Mouse (Mus musculus): ENCODE data around the gene Dnajc4.
A peak's percentile ranks its signal among the peaks of the same experiment; 100 is the strongest.

Gene Dnajc4

DNA sequence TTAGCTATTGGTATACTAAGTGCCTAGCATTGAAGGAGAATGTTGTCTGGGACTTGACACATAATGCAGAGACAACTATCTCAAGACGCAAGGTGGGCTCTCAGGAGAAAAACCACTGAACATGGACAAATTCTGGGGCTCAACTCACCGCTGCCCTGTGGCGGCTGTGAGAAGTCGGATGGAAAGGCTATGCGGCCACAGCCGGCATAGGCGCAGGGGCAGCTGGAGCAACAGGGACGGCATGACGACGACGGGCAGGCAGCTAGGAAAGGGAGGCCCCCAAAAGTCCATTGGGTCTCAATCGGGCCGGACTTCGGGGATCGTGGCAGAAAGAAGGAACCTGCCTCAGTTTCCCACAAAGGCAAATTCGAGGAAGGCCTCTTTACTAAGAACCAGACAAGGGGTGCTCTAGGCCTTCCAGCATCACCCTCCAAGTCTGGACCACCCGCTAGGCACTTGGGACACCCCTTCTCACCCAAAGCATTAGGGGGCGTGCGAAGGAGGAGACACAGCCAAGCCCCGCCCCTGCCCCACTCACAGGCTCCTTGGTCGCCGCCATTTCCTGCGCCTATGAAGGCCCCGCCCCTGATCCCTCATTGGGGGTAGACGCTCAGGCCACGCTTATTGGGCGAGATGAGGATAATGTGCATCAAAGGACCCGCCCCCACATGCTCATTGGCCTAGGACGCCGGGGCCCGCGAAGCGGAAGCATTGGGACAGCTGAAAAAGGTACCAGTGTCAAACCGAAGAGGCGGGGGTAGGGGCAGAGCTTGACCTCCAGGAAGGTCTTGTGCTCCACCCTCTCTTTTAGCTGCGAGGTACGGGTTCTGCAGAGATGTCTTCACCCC is at the start of gene Dnajc4:
Gene Dnajc4 (minus strand): TSS at position 562 of the 848 bp plus-strand sequence.
- DNase-seq = peak; percentile 97 to 99

DNA sequence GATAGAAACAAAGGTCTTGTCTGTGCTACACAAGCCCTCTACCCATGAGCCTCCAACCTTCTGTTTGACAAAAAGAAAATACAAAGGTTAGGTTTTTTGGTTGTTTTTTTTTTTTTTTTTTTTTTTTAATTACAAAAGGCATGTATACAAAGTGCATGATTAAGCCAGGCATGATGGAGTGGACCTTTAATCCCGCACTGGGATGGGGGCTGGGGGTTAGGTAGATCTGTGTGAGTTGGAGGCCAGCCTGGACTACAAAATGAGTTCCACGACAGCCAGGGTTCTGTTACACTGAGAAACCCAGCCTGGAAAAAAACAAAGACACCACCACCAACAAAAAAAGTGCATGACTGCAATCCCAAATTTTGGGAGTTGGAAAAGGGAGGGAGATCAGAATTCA is 48.8 kb upstream of the Dnajc4 start:
- no peak for DNase-seq

DNA sequence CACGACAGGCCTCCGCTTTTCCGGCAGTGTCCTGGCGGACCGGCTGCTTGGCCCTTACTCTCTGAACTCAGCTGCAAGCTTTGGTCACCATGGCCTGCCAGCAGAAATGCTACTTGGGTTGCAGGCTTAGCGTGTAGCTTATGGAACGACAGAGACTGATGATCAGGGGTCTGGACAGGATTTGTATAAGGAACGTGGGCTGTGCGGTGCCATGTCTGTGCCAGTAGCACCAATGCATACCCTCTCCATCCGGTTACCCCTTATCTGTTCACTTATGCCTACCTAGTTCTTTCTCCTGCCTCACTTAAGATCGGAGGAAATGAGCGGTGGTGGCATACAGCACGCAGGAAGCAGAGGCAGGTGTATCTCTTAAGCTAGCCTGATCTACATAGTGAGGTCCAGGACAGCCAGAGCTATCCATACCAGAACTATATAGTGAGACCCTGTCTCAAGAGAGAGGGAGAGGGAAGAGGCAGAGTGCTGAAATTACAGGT is 48.3 kb upstream of the Dnajc4 start:
- no peak for DNase-seq

DNA sequence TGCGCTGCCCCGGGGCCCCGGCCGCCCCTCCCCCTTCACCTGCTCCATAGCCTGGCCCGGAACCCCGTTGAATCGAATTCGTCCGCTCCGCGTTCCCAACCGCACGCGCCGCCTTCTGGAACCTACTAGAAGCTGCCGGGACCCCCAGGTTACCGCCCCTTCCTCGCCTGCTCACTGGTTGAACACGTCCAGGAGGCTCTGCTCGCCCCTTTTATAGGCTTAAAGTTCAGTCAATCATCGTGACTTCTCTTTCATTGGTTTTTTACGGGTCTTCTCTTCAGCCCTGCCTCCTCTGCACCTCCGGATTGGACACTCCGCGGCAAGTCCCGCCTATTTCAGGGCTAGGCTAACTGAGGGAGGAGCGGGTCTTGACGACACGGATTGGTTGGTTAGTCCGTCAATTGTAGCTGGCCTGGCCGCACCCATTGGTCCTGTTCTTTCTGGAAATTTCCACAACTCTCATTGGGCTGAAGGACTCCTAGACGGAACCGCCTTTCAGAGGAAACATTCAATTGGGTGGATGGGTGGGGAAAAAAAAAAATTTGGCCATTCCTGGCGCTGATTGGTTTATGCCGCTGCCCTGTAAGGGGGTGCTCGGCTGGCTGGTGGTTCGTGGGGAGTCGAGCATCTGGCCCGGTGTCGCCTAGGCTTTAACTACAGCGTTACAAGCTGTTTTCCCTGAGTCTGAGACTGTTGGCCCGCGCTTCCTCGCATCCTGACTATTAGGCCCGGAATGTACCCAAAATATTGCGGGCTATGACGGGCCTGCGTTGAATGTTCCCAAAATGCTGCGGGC is 47.7 kb upstream of the Dnajc4 start, which contains the start of gene Stip1:
Gene Stip1 (minus strand): TSS at position 127 of the 796 bp plus-strand sequence.
- peak; percentile 100 for DNase-seq

DNA sequence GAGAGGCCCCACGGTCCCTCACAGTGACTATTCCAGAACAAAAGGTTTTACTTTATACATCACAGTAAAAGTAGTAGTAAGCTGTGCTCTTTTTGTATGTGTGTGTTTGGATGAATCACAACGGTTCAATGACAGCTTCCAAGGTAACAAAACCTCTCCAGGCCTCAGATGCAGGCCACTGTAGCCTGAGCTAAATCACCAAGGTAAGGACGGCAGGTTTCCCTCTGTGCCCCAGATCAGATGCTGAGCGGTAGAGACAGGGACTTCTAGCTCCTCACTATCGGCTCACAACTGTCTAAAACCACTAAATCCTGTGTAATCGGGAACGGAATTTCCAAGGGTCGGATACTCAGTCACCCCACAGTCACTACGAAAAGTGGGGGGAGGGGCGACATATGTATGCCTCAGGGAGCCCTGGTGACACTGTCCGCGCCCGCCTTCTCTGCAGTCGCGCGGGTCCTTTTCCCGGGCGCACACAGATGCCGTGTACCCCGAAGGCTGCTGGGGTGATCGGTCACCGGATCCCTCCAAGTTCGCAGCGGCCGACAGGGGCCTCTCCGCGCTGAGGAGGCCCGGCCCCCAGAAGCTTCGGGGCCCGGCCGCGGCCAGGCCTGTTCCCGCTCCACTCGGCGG is 46.8 kb upstream of the Dnajc4 start:
- peak; percentile 50 to 54 for DNase-seq

DNA sequence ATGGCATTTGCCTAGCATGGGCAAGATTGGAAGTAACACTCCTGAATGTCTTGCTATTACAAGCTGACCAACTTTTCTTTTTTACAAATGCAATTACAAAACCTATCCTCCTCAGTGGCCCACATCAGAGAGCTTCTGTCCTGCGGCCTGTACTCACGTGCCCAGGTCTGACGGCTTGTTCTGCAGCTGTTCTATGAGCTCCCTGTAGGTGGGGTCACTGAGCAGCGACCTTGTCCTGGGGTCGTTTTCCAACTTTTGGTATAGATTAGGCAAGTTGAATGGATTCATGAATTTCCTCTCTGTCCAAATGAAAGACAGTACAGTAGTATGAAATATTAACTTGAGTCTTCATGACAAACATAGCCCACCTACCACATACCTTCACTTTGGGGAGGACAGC is 41.6 kb upstream of the Dnajc4 start:
- DNase-seq = no peak

DNA sequence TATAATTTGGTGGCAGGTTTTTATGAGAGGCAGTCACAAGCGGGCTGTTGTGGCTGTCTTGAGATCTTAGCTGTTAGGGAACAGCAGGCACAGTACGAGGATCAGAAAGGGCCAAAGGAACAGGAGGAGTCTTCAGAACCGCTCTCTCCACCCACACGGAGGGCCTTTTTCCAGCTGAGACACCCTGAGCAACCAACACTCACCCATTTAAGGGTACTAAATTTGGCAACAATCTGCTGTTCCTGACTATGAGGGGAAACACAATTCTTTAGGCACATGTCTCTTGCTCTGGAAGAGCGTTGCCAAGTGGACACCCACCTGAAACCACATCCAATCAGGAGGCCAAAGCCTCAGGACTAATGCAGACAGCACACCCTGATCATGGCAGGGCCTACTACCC is 37.2 kb upstream of the Dnajc4 start:
- no peak for DNase-seq

DNA sequence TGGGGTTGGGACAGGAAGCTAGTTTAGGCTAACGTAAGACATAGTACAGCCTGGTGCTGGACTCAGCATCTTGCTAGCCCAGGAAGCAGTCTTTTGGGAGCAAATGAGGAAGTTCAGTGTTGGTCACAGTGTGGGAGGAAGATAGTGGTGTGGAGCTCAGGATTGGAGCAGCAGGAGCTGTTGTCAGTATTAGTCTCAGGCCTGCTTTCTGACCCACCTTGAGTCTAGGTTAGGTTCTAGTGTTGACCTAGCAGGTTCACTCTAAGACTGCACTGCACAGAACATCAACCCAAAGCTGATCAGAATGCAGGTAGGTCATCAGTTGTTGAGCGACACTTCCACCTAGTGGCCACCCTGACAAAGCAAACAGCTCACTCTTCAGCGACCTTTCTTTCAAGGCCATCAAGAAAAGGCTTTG is 27.9 kb upstream of the Dnajc4 start:
- DNase-seq = peak; percentile 56 to 63

DNA sequence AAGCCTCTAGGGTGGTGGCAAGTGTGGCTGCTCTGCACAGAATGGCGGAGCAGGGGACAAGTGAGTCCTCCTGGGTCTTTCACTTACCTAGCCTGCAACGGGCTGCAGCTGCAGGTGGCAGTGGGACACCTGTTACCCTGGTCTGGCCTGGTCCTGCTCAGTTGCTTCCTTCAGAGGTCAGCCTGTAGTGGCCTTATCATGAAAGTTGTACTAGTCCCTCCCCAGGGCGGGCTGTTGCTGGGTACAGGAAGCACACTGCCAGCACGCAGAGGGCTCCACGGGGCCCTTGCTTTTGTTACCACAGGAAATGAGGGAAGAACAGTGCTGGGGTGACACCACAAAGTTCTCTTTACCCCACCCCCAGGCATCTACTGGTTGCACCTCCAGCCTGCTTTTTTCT is 26.8 kb upstream of the Dnajc4 start, which contains the start of gene Fermt3:
Gene Fermt3 (minus strand): TSS at position 279 of the 400 bp plus-strand sequence.
- peak; percentile 72 to 77 for DNase-seq

DNA sequence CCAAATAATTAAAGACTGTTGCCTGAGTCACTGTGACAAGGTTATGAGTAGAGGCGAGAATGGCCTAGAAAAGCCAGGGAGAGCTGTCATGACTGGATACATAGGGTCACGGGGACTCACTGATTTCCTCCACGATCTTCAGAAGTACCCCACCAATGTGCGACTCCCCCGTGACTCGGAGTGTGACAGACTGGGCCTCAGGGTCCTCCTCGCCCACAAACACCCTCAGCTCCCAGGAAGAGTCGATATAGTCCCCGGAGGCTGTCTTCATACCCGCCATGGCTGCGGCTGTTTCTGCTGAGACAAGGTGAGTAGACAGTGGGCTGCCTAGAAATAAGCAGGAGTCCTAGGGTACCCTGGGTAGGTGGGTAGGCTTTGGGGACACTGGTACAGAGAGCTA is 26.2 kb upstream of the Dnajc4 start:
- no peak for DNase-seq

DNA sequence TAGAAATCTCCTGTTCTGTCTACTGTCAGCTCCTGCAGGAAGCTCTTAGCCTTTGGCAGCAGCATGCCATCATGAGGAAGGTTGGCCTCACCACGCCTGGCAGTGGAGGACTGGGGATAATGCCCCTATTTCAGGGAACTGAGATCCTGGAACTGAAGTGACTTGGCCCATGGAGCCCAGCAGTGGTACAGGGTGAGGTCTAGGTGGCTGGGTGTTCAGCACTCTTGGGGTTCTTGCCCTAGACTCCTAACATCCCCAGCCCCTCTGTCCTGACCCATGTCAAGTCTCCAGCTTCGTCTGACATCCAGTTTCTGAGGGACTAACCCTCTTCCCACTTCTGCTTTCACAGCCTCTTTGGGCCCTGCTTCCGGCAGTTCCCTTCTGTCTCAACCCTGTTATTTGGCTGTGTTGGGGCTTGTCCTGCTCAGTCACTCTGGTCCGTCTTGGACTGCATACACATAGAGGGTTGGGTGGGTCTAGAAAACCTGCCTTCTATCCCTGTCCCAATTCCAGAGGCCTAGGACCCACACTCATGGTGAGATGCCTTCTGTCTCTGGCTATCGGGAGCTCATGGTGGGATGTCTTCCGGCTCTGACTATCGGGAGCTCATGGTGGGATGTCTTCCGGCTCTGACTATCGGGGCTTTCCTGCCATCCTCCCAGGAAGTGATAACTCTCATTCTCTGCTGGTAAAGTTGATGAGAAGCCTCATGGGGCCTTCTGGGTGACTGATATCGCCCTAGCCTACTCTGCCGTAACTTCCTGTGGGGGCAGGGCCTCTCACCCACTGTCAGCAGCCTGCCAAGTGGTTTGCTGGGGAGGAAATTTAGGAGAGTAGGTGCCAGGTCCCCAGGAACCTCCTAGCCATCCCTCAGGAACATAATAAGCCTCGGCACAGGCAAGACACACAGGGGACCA is 25.4 kb upstream of the Dnajc4 start:
- peak in 1 of 2 experiments; percentile 24 for DNase-seq

DNA sequence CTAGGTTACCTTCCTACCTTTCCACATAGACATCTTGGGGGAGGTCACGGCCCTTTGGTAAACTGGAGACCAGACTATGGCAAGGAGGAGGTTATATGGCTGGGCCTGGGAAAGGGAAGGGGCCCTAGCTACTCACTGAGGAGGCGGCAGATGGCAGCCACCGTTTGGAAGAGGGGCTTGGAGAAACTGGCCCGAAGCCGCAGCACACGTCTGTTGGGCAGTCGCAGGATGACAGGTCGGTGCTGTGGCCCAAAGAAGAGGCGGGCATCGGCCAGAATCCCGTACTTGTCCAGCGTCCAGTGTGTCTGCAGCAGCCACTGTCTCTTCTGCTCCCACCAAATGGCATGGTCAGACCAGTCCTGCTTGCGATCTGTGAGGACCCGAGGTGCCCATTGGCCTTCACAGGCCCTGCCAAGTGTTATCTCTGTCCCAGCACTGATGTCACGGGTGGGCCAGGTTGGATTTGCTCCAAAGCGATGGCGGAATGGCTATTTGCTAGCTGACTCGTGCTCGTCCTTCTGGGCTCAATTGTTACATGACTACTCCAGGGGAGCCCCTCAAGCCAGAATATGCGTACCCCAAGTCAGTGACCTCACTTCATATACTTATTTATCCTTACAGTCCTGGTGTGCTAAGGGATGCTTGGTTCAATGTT is 22.2 kb upstream of the Dnajc4 start:
- DNase-seq = no peak

DNA sequence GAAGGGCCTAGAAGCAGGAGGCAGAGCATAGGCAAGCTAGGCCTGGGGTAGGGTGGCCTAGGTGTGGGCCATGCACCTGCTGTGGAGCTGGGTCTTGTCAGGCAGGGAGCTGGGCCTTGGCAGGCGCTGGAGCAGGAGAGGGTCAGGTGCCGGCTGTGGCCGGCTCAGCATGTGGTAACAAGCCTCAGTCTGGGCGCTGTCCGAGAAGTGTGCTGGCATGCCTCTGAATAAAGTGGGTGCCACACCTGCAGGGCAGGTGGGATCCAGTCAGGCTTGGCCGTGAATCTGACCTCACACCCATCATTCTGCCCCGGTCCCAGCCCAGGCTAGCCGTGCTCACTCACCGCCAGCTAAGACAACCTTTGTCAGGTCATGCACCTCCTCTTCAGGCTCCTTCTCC is 21.6 kb upstream of the Dnajc4 start:
- no peak for DNase-seq

DNA sequence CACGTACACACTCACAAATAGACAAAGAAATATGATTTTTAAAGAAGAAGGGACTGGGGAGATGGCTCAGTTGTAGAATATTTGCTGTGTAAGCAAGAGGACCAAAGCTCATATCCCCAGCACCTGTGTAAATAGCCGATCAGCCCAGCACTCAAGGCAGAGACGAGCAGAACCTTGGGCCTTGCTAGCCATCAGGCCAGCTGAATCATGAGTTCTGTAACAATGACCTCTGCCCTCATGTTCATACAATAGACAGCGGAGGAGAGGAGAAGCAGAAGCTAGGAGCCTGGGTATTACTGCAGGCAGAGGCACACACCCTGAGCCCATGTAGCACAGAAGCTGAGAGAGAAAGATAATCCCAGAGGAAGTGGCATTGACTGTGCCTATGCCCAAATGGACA is 20.1 kb upstream of the Dnajc4 start:
- DNase-seq = no peak

DNA sequence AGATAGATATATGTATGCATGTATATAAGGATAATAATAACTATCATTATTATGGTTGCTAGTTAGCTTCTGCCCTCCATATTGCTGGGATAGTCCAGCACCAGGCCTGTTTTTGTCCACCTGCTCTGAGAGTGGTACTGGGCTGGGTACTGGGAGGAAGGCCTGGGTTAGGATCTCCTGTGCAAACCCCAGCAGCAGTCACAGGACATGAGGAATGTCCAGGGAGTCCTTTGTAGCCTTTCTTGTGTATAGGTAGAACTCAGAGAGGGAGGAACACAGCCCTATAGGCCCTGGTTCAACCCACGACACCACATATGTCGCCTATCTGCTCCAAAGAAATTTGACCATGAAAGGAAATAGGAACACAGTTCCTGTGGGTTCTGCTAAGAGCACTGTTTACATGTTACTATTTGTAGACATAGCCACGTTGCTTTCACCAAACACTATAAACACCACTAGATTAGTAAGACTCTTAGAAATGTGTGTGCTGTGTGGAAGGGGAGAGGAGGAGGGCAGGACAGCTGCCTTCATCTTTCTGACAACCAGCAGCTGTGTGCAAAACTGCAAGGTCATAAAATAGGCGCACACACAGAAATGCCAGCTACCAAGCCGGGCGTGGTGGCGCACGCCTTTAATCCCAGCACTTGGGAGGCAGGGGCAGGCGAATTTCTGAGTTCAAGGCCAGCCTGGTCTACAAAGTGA is 14.7 kb upstream of the Dnajc4 start:
- DNase-seq = no peak

DNA sequence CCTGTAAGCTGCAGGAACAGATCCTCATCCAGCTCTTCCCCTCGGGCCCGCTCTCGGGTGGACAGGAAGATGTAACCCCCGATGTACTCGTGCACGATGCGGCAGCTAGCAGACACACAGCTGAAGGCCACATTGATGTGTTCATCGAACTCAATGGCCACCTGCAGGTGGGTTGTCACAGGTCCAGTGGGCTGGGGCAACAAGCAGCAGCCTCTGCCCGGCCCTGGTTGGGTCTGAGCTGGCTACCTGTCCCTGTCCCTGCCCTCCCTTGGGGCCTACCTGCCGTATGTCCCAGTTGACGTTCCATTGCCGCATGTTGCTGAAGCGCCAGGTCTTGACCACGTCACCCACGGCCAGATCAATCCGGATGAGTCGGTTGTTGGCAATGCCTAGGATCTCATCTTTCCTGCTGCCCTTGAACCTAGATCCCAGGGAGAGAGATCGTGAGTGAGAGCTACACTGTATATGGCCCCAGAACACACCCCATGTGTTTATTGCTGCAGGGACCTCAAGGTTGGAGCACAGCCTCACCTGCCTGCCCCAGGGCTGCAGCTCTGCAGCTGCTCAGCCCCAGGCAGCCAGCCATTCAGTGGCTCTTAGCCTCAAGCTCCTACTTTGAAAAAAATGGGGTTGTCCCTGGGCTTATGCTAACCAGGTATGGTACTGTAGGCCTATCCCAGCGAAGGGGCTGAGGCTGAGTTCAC is 7.1 kb upstream of the Dnajc4 start:
- DNase-seq = no peak

DNA sequence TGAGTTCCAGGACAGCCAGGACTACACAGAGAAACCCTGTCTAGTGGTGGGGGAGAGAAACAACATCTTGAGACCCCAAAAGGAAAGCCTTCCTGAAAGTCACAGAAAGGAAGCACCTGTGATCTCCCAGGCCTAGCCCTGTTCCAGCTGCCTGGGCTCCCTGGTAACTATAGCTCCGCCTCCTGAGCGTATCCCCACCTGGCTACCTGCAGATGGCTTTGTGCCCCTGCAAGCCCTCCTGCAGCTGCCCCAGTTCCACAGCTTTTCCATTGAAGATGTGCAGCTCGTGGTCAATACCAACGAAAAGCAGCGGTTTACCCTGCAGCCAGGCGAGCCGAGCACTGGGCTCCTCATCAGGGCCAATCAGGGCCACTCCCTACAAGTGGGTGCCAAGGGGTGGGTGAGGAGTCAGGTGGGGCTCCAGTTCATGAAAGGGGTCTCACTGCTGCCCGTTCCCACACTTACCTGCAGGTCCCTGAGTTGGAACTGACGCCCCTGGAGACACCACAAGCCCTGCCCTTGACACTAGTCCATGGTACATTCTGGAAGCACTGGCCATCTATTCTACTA is 5.4 kb upstream of the Dnajc4 start:
- no peak for DNase-seq

DNA sequence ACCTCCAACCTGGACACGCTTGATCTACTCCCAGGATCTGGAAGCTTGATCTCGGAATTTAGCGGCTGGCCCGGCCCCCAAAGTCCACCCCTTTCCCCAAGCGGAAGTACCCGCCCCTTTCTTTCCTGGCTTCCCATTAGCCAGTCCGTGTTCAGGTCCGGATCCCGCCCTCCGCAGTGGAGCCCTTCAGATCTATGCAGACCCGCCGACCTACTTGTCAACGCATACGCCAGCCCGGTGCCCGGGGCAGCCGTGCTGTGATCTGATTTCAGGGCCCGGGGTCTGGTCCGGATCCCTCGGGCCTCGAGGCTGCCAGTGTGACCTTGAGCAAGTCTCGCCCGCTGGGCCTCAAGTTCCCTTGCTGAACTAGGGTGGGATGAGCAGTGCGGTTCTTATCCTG is 3.6 kb upstream of the Dnajc4 start, which contains the start of the genes Nudt22 and Trpt1:
Gene Nudt22 (minus strand): TSS at position 112 of the 400 bp plus-strand sequence.
Gene Trpt1 (plus strand): TSS at position 126 of the 400 bp plus-strand sequence.
- peak; percentile 91 to 94 for DNase-seq

DNA sequence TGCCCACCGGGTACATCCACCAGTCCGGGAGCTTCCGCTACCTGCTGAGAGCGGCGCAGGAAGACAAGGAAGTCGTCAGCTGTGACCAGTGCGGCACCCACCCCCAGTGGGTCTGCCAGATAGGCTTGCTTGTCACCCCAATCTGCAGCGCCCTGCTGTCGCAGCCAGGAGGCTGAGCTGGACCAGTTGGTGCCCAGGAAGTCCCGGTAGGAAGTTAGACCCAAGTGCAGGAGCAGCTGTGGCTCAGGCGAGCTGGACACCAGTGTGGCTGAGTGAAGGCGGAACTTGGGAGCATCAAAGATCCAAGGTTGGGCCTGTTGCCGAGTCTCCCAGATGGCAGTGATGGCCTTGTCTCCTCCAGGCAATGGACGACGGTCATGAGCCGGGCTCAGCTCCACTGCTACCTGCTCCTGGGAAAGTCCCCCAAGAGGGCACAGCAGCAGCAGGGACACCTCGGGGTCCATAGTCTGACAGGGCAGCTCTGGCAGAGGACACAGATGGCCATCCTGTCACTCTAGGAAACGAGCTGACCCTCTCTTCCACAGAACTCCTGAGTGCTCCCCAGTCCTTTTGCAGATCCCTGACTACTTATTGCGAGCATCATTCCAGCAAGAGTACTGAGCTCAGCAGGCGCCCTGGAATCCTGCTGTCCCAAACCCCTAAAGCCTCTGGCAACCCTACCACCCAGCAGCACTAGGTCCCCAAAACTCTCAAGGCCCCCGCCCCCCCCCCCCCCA is 3.1 kb upstream of the Dnajc4 start:
- DNase-seq = no peak

All from lung, adult 18-20 months (tissue).